13 mouse cellular contexts compared by ENCODE assay signal in genomic region chr12:110606161-110606560, GRCm38 (mm10). TPM values are rescaled to one million over a fixed set of nuclear protein-coding genes. Genes with fewer than 3 reads are reported as not detected.
A peak's percentile ranks its signal among the peaks of the same experiment; 100 is the strongest.
DNase-seq lines count a peak whose midpoint lies in the region; ATAC-seq lines count a peak whose summit lies in the region.
"Had no signal": no experiment of that assay in that cellular context is flagged by ENCODE, and none has a peak within 500 bp of the region (broad histone marks: within the 10 kb centered on the region; RNA-seq: fewer than 3 reads in every experiment).

No protein-coding gene starts in this region.

- DNase-seq in heart, adult 11 months = peak; percentile 92
- DNase-seq in heart, postnatal 4 days = no peak
- peak; percentile 29 to 37 for DNase-seq in spleen, postnatal 36 days (ENCODE audit: low spot score in 2 of 2)
- no peak for DNase-seq in spleen, adult 12 weeks (ENCODE audit: low spot score)
- no peak for DNase-seq in thymus, adult 18-20 months
- no peak for DNase-seq in left cerebral cortex, postnatal 4 days
- DNase-seq in layer of hippocampus, postnatal 25 days (ENCODE audit: extremely low spot score in 1 of 2, low spot score in 1 of 2) = no peak
- DNase-seq: cerebellum, postnatal 14 days; liver, embryonic 13.5 days; right cerebral cortex, adult 18-20 months; thymus, postnatal 25 days had no signal

- ATAC-seq in megakaryocyte, adult 5-6 weeks (ENCODE audit: poor library complexity, severe bottlenecking) = peak; percentile 66
- ATAC-seq: midbrain, embryonic 15.5 days had no signal

- intact Hi-C loops in left cerebral cortex, postnatal 4 days (cut with DNase I) = no loop called here

RNA-seq across cellular contexts. Expression of gene Dync1h1, which starts 4.9 kb away (rescaled TPM):
- total RNA-seq in heart, postnatal 4 days (2021) = 100 to 1,000 TPM; 172 to 173 TPM
- 63.1 and 64.4 TPM in 2 replicates for total RNA-seq in megakaryocyte, adult 5-6 weeks (2015)
- total RNA-seq in megakaryocyte, adult 5-6 weeks (2017) = 84.0 and 121 TPM in 2 replicates
- total RNA-seq in left cerebral cortex, postnatal 4 days (2021) = 100 to 1,000 TPM; 351 to 363 TPM
- total RNA-seq in layer of hippocampus, postnatal 25 days (2021) = 100 to 1,000 TPM; 263 to 299 TPM

Comparison
In these comparisons a context has a peak if more than half of its experiments do, and no peak if none do; other contexts are left out.
1. DNase-seq: peak in heart, adult 11 months (single experiment) and spleen, postnatal 36 days (2 of 2); none in heart, postnatal 4 days (single experiment), spleen, adult 12 weeks (single experiment), thymus, adult 18-20 months (0 of 2), left cerebral cortex, postnatal 4 days (single experiment) and layer of hippocampus, postnatal 25 days (0 of 2).